Mouse (Mus musculus) monocyte, adult 2 months (primary cell): ENCODE results near the gene Prpf40b.
"Not testable (repeated sequence)": the region's sequence is repeated elsewhere in the genome, so short reads cannot be mapped to it uniquely, and the experiment has no call there.

Source experiments
- DNase-seq, 2 experiments: peaks; one replicate each; pipeline ENCODE4 v3.0.0; 2022; ENCODE audit warnings: low spot score in 2 of 2, low read depth in 1 of 2

Prpf40b gene

DNA sequence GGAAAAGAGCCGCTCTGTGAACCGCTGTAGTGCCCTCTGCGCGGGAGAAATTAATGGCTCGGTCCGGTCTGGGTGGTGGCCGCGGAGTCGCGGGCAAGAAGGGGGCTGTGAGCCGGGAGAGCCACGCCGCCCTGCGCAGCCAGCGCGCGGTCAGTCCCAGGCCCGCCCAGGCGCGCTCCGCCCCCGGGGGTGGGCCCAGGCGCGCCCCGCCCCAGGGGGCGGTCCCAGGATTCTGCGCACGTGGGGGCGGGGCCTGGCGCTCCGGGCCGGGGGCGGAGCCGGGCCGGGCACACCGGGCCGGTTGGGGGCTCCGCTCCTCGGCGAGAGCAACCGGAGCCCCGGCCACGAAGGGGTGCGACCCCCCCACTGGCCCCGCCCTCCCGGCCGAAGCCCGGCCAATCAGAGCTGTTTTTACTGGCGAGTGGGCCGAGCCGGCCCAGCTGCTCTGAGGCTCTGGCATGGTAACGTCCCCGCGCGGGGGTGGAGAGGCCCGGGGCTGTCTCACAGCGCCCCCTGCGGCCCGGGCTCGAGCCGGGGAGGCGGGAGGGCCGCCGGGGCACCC is at the start of gene Prpf40b:
Gene Prpf40b (plus strand): TSS at position 275 of the 562 bp plus-strand sequence.
- peak; percentile 45 to 72 for DNase-seq

DNA sequence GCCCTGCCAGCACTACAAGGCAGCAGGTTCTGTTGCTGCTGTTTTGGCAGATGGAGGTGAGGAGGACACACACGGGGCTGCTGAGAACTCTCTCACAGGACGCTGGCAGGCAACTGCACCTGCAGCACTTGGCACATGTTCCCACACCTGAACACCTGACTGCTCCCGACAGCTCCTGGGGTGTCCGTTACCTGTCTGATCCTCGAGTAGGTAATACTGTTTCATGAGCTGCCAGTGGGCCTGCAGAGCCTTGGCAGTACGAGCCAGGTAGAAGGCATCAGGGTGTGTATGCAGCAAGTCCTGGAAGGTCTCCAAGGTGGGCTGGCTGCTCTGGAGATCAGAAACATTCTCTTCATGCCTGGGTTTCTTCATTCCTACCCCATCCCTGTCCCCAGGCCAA is 48.2 kb upstream of the Prpf40b start:
- not testable (repeated sequence) for DNase-seq

GRCm38 (mm10) chr15:99248972-99249371 is 45.9 kb upstream of the Prpf40b start:
- DNase-seq: no peak

GRCm38 (mm10) chr15:99249938-99250337 is 44.9 kb upstream of the Prpf40b start:
- DNase-seq: no peak

GRCm38 (mm10) chr15:99251111-99251510 is 43.8 kb upstream of the Prpf40b start:
- DNase-seq: not testable (repeated sequence)

DNA sequence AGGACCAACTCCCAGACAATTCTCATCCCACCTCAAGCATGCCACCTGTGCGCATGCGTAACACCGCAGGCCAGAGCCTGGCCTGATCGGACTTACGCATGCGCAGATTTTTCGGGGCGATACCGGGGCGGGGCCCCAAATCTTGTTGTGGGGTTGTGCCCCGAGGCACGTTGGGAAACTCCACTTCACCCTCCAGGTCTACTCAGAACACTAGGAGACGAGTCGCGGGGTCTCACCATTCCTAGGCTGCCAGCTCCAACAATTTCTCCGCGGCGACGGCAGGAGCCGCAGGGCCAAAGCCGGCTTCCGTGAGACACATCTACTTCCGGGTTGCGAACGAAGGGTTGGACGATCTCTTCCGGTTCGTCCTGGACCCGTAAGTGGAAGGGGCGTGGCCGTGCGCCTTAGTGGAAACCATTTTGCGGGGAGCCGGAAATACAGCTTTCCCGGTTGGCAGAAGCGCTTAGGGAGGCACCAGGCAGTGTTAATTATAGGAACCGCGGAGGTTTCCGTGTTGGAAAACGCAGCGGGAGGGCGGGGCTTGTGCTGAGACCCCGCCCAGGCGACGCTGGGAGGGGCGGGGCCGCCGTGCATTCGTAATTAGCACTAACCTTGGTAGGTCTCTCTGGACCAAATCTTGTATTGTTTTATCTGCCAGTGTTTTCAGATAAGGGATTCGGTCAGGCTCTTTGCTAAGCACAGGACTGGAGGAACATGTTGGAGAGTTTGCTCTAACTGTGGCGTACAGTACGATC is 43.1 kb upstream of the Prpf40b start, which contains the start of gene Mcrs1:
Gene Mcrs1 (minus strand): TSS at position 336 of the 755 bp plus-strand sequence.
- DNase-seq: peak; percentile 95 to 96

GRCm38 (mm10) chr15:99252381-99253174 is 42.3 kb upstream of the Prpf40b start:
- no peak for DNase-seq

DNA sequence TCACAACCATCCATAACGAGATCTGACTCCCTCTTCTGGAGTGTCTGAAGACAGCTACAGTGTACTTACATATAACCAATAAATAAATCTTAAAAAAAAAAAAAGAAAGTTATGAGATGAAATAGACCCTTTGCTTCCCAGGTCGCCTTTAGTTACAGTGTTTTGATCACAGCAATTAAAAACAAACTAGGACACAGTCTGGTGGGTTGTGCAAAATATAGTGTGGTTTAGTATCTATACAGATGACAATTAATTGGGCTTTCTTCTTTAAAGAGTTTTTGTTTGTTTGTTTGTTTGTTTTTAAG is 41.8 kb upstream of the Prpf40b start:
- not testable (repeated sequence) for DNase-seq

- DNase-seq: no peak
Measured at GRCm38 (mm10) chr15:99253772-99254171, 41.1 kb upstream of the Prpf40b start.

- no peak for DNase-seq
Measured at GRCm38 (mm10) chr15:99254477-99255005, 40.3 kb upstream of the Prpf40b start.

DNA sequence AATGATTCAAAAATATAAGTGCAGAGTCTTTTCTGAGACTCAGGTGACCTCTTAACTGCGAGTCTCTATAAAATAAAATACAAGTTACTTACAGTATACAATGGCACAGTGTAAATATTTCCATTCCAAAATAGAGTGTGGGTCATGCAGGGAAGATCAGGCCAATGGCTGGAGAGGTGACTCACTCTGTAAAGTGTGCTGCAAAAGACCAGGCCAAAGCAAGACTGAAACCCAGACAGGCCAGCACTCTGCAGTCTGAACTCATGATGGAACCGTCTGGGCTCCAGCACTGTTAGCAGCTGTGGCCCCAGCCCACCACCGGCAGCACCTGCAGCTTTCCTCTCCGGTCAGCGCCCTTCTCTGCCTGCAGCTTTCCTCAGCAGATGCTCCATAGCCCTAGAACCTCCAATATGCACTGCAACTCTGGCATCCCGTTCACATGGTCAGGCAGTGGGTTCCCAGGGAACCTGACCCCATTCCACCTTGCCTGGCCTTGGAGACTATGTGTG is 39.6 kb upstream of the Prpf40b start:
- DNase-seq: no peak

- no peak for DNase-seq
Measured at GRCm38 (mm10) chr15:99259167-99259729, 35.6 kb upstream of the Prpf40b start.

DNA sequence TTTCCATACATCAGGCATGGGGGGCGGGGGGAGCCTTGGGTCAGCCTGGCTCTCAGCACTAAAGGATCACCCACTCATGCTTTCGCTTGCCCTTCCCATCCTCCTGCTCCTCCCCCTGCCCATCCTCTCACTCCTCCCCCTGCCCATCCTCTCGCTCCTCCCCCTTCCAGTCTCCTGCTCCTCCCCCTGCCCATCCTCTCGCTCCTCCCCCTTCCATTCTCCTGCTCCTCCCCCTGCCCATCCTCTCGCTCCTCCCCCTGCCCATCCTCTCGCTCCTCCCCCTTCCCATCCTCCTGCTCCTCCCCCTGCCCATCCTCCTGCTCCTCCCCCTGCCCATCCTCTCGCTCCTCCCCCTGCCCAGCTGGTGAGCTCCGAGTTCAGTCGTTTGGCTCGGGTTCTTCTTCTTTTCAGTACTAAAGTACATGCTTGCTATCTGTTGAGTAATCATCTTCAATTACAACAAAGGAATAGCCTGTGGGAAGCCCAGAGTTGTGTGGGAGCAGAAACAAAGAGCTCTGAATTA is 35.1 kb upstream of the Prpf40b start:
- peak; percentile 32 to 42 for DNase-seq

DNA sequence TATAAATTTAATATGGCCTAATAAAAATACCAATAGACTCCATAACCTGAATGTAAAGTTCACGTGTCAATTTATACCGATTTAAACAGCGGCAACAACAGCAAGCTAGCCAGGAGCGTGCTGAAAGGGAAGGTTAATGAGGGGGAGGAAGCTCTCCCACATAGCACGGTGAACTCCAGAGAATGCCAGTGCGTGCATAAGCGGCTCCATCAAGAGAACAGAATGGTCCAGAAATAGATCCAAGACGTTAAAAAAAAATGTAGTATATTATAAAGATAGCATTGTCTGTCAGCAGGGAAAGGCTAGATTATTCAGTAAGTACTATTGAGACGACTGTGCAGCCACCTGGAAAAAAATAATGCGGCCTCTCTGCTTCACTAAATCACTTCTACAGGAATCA is 32.2 kb upstream of the Prpf40b start:
- DNase-seq: no peak

DNA sequence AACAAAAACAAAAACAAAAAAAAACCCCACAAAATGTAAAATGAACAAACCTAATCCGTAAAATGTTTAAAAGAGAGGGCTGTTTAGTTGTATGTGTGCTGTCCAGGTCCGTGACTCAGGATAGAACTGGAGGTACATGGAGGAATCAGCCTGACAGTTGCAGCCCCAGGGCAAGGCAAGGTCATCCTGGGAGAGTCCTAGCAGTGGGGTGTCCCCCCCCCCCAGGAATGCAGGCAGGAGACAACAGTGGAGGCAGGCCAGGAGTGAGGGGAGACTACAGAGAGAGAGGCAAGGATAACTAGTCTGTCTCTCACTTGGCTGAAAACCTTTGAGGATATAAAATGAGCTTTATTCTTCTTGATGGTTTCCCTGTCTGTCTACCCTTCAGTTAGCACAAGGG is 30.5 kb upstream of the Prpf40b start:
- DNase-seq: no peak

DNA sequence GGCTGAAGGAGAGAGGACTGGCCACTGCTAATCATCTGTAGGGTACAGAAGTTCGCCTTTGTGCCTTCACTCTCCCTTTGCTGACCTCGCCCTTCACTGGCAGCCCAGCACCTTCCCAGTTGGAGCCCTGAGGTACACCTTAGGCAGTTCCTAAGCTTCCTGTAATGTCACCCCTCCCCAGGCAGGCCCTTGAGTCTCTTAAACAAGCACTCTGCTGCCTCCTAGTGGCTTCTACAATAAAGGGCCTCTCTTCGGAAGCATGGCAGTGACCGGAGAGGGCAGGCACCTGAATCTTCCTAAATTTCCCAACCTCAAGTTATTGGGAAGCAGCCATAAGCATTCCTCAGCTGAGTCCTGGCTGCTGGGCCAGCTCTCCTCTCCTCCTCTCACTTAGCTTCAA is 29.2 kb upstream of the Prpf40b start:
- DNase-seq: peak in 1 of 2 experiments; percentile 32

GRCm38 (mm10) chr15:99276095-99276494 is 18.8 kb upstream of the Prpf40b start:
- no peak for DNase-seq

DNA sequence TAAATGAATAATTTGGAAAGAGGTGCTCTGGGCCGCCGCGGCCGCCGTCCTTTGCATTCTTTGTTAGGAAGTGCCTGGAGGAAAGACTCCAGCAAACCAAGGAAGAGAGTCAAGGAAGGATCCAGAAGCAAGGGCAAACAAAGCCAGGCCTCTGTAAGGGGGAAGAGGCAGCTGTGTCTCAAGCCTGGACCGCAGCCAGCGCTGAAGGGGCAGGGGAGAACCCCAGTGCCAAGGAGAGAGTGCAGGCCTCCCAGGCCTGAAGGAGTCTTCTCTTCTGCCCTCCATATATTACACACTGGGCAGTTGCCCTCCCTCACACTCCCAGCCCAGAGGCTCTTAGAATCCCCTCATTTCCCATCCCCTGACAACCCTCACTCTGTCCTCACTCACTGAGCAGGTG is 16.6 kb upstream of the Prpf40b start:
- DNase-seq: no peak

GRCm38 (mm10) chr15:99283456-99283855 is 11.4 kb upstream of the Prpf40b start:
- DNase-seq: no peak

- DNase-seq: no peak
Measured at GRCm38 (mm10) chr15:99284527-99285188, 10.2 kb upstream of the Prpf40b start.

GRCm38 (mm10) chr15:99285189-99285535 is 9.7 kb upstream of the Prpf40b start:
- no peak for DNase-seq
